Mouse (Mus musculus): ENCODE measurements around the gene Rbl2. TPM values are rescaled to one million over a fixed set of nuclear protein-coding genes. Genes with fewer than 3 reads are reported as not detected.

Rbl2 gene
- polyA plus RNA-seq, 1 experiment from 2014 or later: 79.1 TPM

DNA sequence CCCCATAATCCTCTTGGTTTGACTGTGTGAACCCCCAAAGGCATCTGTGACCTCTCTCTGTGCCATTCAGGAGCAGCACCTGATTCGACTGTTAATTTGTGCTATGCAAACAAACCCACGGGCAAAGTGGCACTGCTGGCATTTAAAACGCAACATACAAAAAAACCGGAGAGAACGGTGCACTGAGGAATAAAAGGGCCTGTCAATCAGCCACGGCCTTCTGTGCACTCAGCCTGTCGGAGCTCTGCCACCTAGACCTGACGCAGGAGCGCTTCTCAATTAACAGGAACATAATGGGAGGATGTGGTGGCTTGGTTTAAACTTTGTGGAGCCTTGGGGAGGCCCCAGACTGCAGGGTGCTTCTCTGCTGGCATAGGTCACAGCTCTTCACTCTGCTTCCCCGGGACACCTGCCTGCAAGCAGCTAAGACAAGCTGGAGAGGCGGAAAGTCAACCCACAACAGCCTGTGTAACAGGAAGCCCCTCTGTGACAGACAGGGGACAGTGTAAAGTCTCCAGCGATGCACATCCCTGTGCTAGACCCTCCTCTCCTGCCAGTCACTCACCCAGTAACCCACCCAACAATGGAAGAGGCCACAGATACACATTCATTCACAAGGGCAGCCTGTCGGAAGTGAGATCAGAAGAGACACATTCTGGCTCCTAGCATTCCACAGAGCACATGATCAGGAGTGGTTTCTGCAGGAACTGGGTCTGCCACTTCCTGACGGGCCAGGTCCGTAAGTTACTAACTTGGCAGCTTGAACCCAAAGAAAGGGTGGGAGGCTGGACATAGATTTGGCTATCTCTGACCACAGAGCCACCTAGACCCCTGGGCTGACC is 90.3 kb downstream of the Rbl2 start:
- 41% methylated on average over 15 of the region's 15 CpGs for WGBS (ENCODE audit: missing documents)
- H3K4me3 ChIP-seq (ENCODE audit: inconsistent target): no peak overlapping the region
- H3K27ac ChIP-seq: no peak overlapping the region
- H3K79me2 ChIP-seq (ENCODE audit: inconsistent target): no peaks in the 10 kb centered on the region
- H3K36me3 ChIP-seq (ENCODE audit: inconsistent target): no peaks in the 10 kb centered on the region

DNA sequence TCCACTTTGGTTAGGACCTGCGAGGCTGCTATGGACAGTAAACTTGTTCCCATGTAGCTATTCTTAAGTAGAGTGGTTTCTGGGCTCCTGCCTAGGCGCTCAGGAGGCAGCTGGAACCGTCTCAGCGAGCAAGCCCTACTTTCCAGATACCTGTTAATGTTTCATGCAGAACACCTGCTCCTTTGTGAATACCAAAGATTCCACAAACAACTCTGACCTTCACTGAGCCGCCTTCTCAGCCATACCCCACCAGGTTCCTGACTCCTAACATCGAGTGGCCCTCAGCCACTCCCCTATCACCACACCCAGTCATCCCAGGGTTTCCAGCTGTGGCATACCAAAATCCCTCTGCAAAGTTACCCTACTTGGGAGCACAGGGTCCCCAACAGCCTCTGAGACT is 100.3 kb downstream of the Rbl2 start:
- H3K27ac ChIP-seq: no peak overlapping the region
- no peak overlapping the region for H3K4me3 ChIP-seq (ENCODE audit: inconsistent target)
- whole genome bisulfite sequencing (ENCODE audit: missing documents): 89% methylated on average over 6 of the region's 6 CpGs
- no peaks in the 10 kb centered on the region for H3K79me2 ChIP-seq (ENCODE audit: inconsistent target)
- no peaks in the 10 kb centered on the region for H3K36me3 ChIP-seq (ENCODE audit: inconsistent target)

GRCm38 (mm10) chr8:91170914-91171313 is 101.1 kb downstream of the Rbl2 start:
- Histone ChIP-seq H3K36me3 (ENCODE audit: inconsistent target) (no peaks in the 10 kb centered on the region), H3K27ac (no peak overlapping the region), H3K4me3 (ENCODE audit: inconsistent target) (no peak overlapping the region), H3K79me2 (ENCODE audit: inconsistent target) (no peaks in the 10 kb centered on the region)
- WGBS (ENCODE audit: missing documents): 96% methylated on average over 11 of the region's 14 CpGs

- WGBS (ENCODE audit: missing documents): 88% methylated on average over 13 of the region's 13 CpGs
- Histone ChIP-seq H3K36me3 (ENCODE audit: inconsistent target) (no peaks in the 10 kb centered on the region), H3K27ac (no peak overlapping the region), H3K79me2 (ENCODE audit: inconsistent target) (no peaks in the 10 kb centered on the region), H3K4me3 (ENCODE audit: inconsistent target) (no peak overlapping the region)
Observed at GRCm38 (mm10) chr8:91171605-91172004, 101.7 kb downstream of the Rbl2 start.

Other genes starting within 250 kb of the Rbl2 start
- gene Chd9, start 241.7 kb upstream of the Rbl2 start, polyA plus RNA-seq (2018): 91.6 to 141 TPM (median 130 TPM) in 3 replicates
- 21.8 to 32.8 TPM (median 23.2 TPM) in 3 replicates for gene Aktip, start 129.9 kb downstream of the Rbl2 start, polyA plus RNA-seq (2018)
- gene Rpgrip1l, start 243.2 kb downstream of the Rbl2 start, polyA plus RNA-seq (2018): 1.9 to 4.1 TPM (median 2.3 TPM) in 3 replicates
- gene Fto, start 243.5 kb downstream of the Rbl2 start, polyA plus RNA-seq (2018): 22.6 to 43.5 TPM (median 28.7 TPM) in 3 replicates